Mouse (Mus musculus) olfactory bulb, adult 2 months (tissue): ENCODE data around the gene Filip1.

ENCODE experiments used
- CTCF ChIP-seq: fragments of 200-500 bp; IDR thresholded peaks from 2 replicates; pipeline ENCODE4 v1.5.1; 2012; ENCODE audit warnings: low read depth, mild to moderate bottlenecking, low read length, moderate library complexity; ENCODE audit not compliant: insufficient read depth
- POLR2A ChIP-seq: fragments of 200-500 bp; IDR thresholded peaks from 2 replicates; pipeline ENCODE4 v1.6.1; 2012; ENCODE audit warnings: mild to moderate bottlenecking, low read depth, low read length, moderate library complexity; ENCODE audit not compliant: insufficient read depth

- TF ChIP-seq CTCF (no peak), POLR2A (no peak)
Observed at GRCm38 (mm10) chr9:80052951-80053350, 40.3 kb upstream of the Filip1 start.
